Mouse (Mus musculus) limb, embryonic 14.5 days (tissue): ENCODE data around the gene Mmel1. TPM values are rescaled to one million over a fixed set of nuclear protein-coding genes. Genes with fewer than 3 reads are reported as not detected.

Experiments
- ATAC-seq: fragments of 200-750 bp; cut with Nextera tagmentation; 2 replicates; pipeline ENCODE4 v1.8.0; 2017; ENCODE audit warnings: low read depth, moderate number of reproducible peaks, moderate TSS enrichment; ENCODE audit not compliant: low FRiP score
- DNase-seq: peaks from one replicate; pipeline ENCODE4 v3.0.0-alpha.2; 2015; ENCODE audit warnings: low spot score
- H3K27ac ChIP-seq: fragments of 300-500 bp; sonication (generic); replicated peaks from 2 replicates; pipeline ENCODE4 v1.5.1; 2014; ENCODE audit warnings: low read depth, mild to moderate bottlenecking, low read length, moderate library complexity, mixed read lengths
- H3K27me3 ChIP-seq: fragments of 300-500 bp; sonication (generic); 2 replicates; pipeline ENCODE4 v1.6.1; 2014; ENCODE audit warnings: low read length, mixed read lengths; ENCODE audit not compliant: control insufficient read depth, insufficient read depth
- H3K36me3 ChIP-seq: fragments of 300-500 bp; sonication (generic); 2 replicates; pipeline ENCODE4 v1.6.1; 2014; ENCODE audit warnings: mild to moderate bottlenecking, low read length, moderate library complexity, mixed read lengths; ENCODE audit not compliant: control insufficient read depth, insufficient read depth
- H3K4me1 ChIP-seq: fragments of 300-500 bp; sonication (generic); 2 replicates; pipeline ENCODE4 v1.6.1; 2014; ENCODE audit warnings: antibody characterized with exemption, low read length, mixed read lengths; ENCODE audit not compliant: control insufficient read depth, insufficient read depth
- H3K4me2 ChIP-seq: fragments of 300-500 bp; sonication (generic); replicated peaks from 2 replicates; pipeline ENCODE4 v1.6.1; 2014; ENCODE audit warnings: low read depth, mild to moderate bottlenecking, low read length, moderate library complexity; ENCODE audit not compliant: severe bottlenecking
- H3K4me3 ChIP-seq: fragments of 300-500 bp; sonication (generic); replicated peaks from 2 replicates; pipeline ENCODE4 v1.5.1; 2014; ENCODE audit warnings: low read length
- H3K9ac ChIP-seq: fragments of 300-500 bp; sonication (generic); 2 replicates; pipeline ENCODE4 v1.6.1; 2014; ENCODE audit warnings: mild to moderate bottlenecking, low read depth, low read length, moderate library complexity; ENCODE audit not compliant: severe bottlenecking
- H3K9me3 ChIP-seq: fragments of 300-500 bp; sonication (generic); 2 replicates; pipeline ENCODE4 v1.6.1; 2016; ENCODE audit warnings: low read length; ENCODE audit not compliant: control insufficient read depth
- POLR2A ChIP-seq: fragments of 200-500 bp; IDR thresholded peaks from 2 replicates; pipeline ENCODE4 v1.8.0; 2012; ENCODE audit warnings: inconsistent platforms, mild to moderate bottlenecking, moderate library complexity, borderline replicate concordance; ENCODE audit not compliant: insufficient read depth, insufficient read length; ENCODE audit errors: extremely low read depth
- WGBS: fragments of 180-500 bp; shearing (Covaris S2); extraction: QIAGEN DNeasy Blood & Tissue Kit; methylation state at CpG from one replicate; pipeline ENCODE4 v1.1.7; 2014; 5-methylcytosine and 5-hydroxymethylcytosine counted together
- polyA plus RNA-seq, 2 experiments: library from polyadenylated mRNA; depleted of rRNA in 1 of 2; stranded (reverse) in 1 of 2; unstranded in 1 of 2; fragments of >200 nt; fragmentation: Nextera tagmentation in 1 of 2; extraction: Ambion mirVana in 1 of 2; gene quantifications; 2 replicates each; pipeline versions ENCODE4 v1.2.1 to v1.2.3; 2012 to 2014

Mmel1 gene
- polyA plus RNA-seq, 2 experiments: 0.10 to 0.11 TPM

- H3K9me3 ChIP-seq: no peaks in the 10 kb centered on the region
- H3K4me3 ChIP-seq: peak overlapping the region; percentile 7
- H3K27ac ChIP-seq: no peak overlapping the region
- ATAC-seq (peak; percentile 37; the same call in 1 of the 2 replicates), DNase-seq (peak; percentile 6)
- no peaks in the 10 kb centered on the region for H3K27me3 ChIP-seq
- WGBS: 2% methylated on average over 8 of the region's 13 CpGs
- H3K9ac ChIP-seq: peak overlapping the region; percentile 50
- no peaks in the 10 kb centered on the region for H3K36me3 ChIP-seq
- peaks cover 3% of the 10 kb centered on the region; the same call in 1 of the 2 replicates for H3K4me1 ChIP-seq
- H3K4me2 ChIP-seq: peak overlapping the region; percentile 39
- TF ChIP-seq POLR2A: no peak
Observed at GRCm38 (mm10) chr4:154871757-154872251, 2.4 kb downstream of the Mmel1 start.

- WGBS: 58% methylated on average over 6 of the region's 6 CpGs
- Histone ChIP-seq H3K27me3 (no peaks in the 10 kb centered on the region), H3K9me3 (no peaks in the 10 kb centered on the region), H3K9ac (no peak overlapping the region), H3K27ac (no peak overlapping the region), H3K4me1 (peaks cover 4% of the 10 kb centered on the region; the same call in 1 of the 2 replicates), H3K4me2 (no peak overlapping the region), H3K4me3 (no peak overlapping the region), H3K36me3 (no peaks in the 10 kb centered on the region)
- ATAC-seq (no peak), DNase-seq (no peak)
- TF ChIP-seq POLR2A: no peak
Observed at GRCm38 (mm10) chr4:154873186-154873585, 3.8 kb downstream of the Mmel1 start.

- DNase-seq (peak; percentile 96), ATAC-seq (peak; percentile 98)
- Histone ChIP-seq H3K27ac (peak overlapping the region; percentile 73), H3K36me3 (no peaks in the 10 kb centered on the region), H3K4me1 (peaks cover 5% of the 10 kb centered on the region; the same call in 1 of the 2 replicates), H3K9me3 (no peaks in the 10 kb centered on the region), H3K4me2 (peak overlapping the region; percentile 52), H3K9ac (peak overlapping the region; percentile 56), H3K4me3 (peak overlapping the region; percentile 34), H3K27me3 (no peaks in the 10 kb centered on the region)
- TF ChIP-seq POLR2A: no peak
- 11% methylated on average over 18 of the region's 18 CpGs for WGBS
Observed at GRCm38 (mm10) chr4:154877864-154878548, 8.6 kb downstream of the Mmel1 start.

DNA sequence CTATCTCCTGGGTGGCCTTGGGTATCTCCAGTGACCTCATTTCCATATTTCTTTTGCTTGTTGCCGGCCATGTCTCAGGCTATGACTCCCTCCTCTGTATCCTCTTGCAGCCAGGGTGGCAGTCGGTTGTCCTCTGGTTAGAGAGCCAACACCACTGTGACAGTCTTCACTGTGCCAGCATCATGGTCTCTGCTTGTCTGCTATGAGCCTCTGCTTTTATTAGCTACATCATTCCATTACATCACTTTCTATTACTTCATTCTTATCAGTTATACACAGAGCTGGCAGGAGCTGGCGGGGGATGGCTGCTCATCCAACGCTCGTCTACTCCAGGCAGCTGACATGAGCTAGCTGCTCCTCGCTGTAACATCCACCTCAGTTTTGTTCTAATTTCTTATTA, 11.3 kb downstream of the Mmel1 start:
- no peak for ATAC-seq
- Histone ChIP-seq H3K36me3 (no peaks in the 10 kb centered on the region), H3K27me3 (no peaks in the 10 kb centered on the region), H3K4me3 (no peak overlapping the region), H3K9me3 (no peaks in the 10 kb centered on the region), H3K27ac (no peak overlapping the region), H3K4me2 (no peak overlapping the region), H3K9ac (no peak overlapping the region), H3K4me1 (peaks cover 5% of the 10 kb centered on the region; the same call in 1 of the 2 replicates)
- no peak for DNase-seq
- 82% methylated on average over 6 of the region's 6 CpGs for WGBS
- TF ChIP-seq POLR2A: no peak

DNA sequence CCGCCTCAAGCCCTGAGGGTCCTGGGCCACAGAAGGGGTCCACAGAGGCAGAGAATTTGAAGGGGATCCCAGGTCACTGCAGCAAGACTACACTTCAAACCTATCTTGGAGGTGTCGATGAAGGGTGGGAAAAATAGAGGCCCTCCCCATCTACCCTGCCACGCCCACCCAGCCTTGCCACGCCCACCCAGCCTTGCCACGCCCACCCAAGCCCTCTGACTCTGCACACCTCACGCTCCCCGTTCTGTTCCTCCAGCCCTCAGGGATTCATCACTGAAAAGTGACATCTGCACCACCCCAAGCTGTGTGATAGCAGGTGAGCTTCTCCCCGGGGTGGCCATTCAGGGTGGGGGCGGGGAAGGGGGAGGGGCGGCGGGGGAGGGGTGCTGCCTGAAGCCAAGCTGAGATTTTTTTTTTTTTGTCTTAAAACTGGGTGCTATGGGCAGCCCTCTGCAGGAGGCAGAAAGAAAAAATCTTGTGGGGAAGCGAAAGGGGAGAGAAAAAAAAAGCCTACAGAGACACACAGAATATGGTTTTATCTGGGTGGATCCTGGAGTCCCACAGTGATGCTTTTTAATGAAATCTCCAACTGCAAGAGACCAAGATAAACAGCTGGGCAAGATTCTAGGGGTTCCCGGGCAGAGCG, 12.8 kb downstream of the Mmel1 start:
- no peak for DNase-seq
- no peak overlapping the region for H3K27ac ChIP-seq
- H3K27me3 ChIP-seq: no peaks in the 10 kb centered on the region
- no peaks in the 10 kb centered on the region for H3K9me3 ChIP-seq
- no peak overlapping the region for H3K4me3 ChIP-seq
- no peak overlapping the region for H3K4me2 ChIP-seq
- TF ChIP-seq POLR2A: no peak
- 26% methylated on average over 13 of the region's 14 CpGs for WGBS
- H3K36me3 ChIP-seq: no peaks in the 10 kb centered on the region
- ATAC-seq: no peak
- no peak overlapping the region for H3K9ac ChIP-seq
- peaks cover 5% of the 10 kb centered on the region; the same call in 1 of the 2 replicates for H3K4me1 ChIP-seq
